Mouse (Mus musculus) liver, embryonic 16.5 days (tissue): ENCODE measurements at regions not wholly inside any gene's neighbourhood (a gene's known extent, or its start where the extent isn't known, plus 50 kb on each side); places are given as distances from the start of the nearest gene placed in this dataset.

Experiments
- ATAC-seq: fragments of 200-750 bp; cut with Nextera tagmentation; 2 replicates; pipeline ENCODE4 v1.8.0; 2017; ENCODE audit warnings: low read depth, mild to moderate bottlenecking, moderate number of reproducible peaks, moderate library complexity
- H3K27ac ChIP-seq: fragments of 300-500 bp; sonication (generic); 2 replicates; pipeline ENCODE4 v1.5.1; 2014; ENCODE audit warnings: mild to moderate bottlenecking, low read length
- H3K27me3 ChIP-seq: fragments of 300-500 bp; sonication (generic); 2 replicates; pipeline ENCODE4 v1.6.1; 2014; ENCODE audit warnings: low read depth, low read length, mixed read lengths; ENCODE audit not compliant: control insufficient read depth, insufficient read depth
- H3K36me3 ChIP-seq: fragments of 300-500 bp; sonication (generic); 2 replicates; pipeline ENCODE4 v1.6.1; 2014; ENCODE audit warnings: mild to moderate bottlenecking; ENCODE audit not compliant: control insufficient read depth, insufficient read depth
- H3K4me1 ChIP-seq: fragments of 300-500 bp; sonication (generic); 2 replicates; pipeline ENCODE4 v1.6.1; 2014; ENCODE audit warnings: low read depth, low read length, mixed read lengths; ENCODE audit not compliant: control insufficient read depth
- H3K4me2 ChIP-seq: fragments of 300-500 bp; sonication (generic); 2 replicates; pipeline ENCODE4 v1.6.1; 2014; ENCODE audit warnings: low read depth, low read length, mixed read lengths
- H3K4me3 ChIP-seq: fragments of 300-500 bp; sonication (generic); 2 replicates; pipeline ENCODE4 v1.5.1; 2014; ENCODE audit warnings: low read depth, mild to moderate bottlenecking, low read length
- H3K9ac ChIP-seq: fragments of 300-500 bp; sonication (generic); 2 replicates; pipeline ENCODE4 v1.6.1; 2014; ENCODE audit warnings: low read depth, low read length
- H3K9me3 ChIP-seq: fragments of 300-500 bp; sonication (generic); replicated peaks from 2 replicates; pipeline ENCODE4 v1.6.1; 2016; ENCODE audit warnings: low read length; ENCODE audit not compliant: control insufficient read depth
- WGBS: fragments of 180-500 bp; shearing (Covaris S2); extraction: QIAGEN DNeasy Blood & Tissue Kit; methylation state at CpG from one replicate; pipeline ENCODE4 v1.1.7; 2014; ENCODE audit not compliant: insufficient replicate concordance; 5-methylcytosine and 5-hydroxymethylcytosine counted together

- H3K27ac ChIP-seq: no peak overlapping the region
- no peaks in the 10 kb centered on the region for H3K4me1 ChIP-seq
- no peak overlapping the region for H3K9ac ChIP-seq
- H3K4me3 ChIP-seq: no peak overlapping the region
- no peaks in the 10 kb centered on the region for H3K36me3 ChIP-seq
- no peaks in the 10 kb centered on the region for H3K27me3 ChIP-seq
- ATAC-seq: no peak
- WGBS: 65% methylated on average over 11 of the region's 11 CpGs
- H3K4me2 ChIP-seq: no peak overlapping the region
- H3K9me3 ChIP-seq: no peaks in the 10 kb centered on the region
Measured at GRCm38 (mm10) chr6:51067332-51067731, 365.1 kb upstream of the Nfe2l3 start.

- H3K27ac ChIP-seq: no peak overlapping the region
- no peak overlapping the region for H3K4me2 ChIP-seq
- H3K36me3 ChIP-seq: no peaks in the 10 kb centered on the region
- 65% methylated on average over 5 of the region's 5 CpGs for WGBS
- no peak for ATAC-seq
- no peaks in the 10 kb centered on the region for H3K9me3 ChIP-seq
- no peaks in the 10 kb centered on the region; the same call in 1 of the 2 replicates for H3K4me1 ChIP-seq
- no peaks in the 10 kb centered on the region for H3K27me3 ChIP-seq
- H3K9ac ChIP-seq: no peak overlapping the region
- no peak overlapping the region for H3K4me3 ChIP-seq
Measured at GRCm38 (mm10) chr6:51069945-51070344, 362.5 kb upstream of the Nfe2l3 start.

- 55% methylated on average over 9 of the region's 9 CpGs for WGBS
Measured at GRCm38 (mm10) chr6:51071243-51071642, 361.2 kb upstream of the Nfe2l3 start.

GRCm38 (mm10) chr6:51075026-51075425 lies 357.4 kb upstream of the Nfe2l3 start:
- Histone ChIP-seq H3K27ac (no peak overlapping the region), H3K9me3 (no peaks in the 10 kb centered on the region), H3K36me3 (no peaks in the 10 kb centered on the region), H3K4me3 (no peak overlapping the region), H3K27me3 (no peaks in the 10 kb centered on the region), H3K4me2 (no peak overlapping the region), H3K4me1 (no peaks in the 10 kb centered on the region; the same call in 1 of the 2 replicates), H3K9ac (no peak overlapping the region)
- ATAC-seq: no peak
- 64% methylated on average over 8 of the region's 8 CpGs for WGBS

More at GRCm38 (mm10) chr6:51071243-51071642, 361.2 kb upstream of the Nfe2l3 start:
- Histone ChIP-seq H3K4me2 (no peak overlapping the region), H3K9ac (no peak overlapping the region), H3K4me3 (no peak overlapping the region), H3K27me3 (no peaks in the 10 kb centered on the region), H3K9me3 (no peaks in the 10 kb centered on the region), H3K27ac (no peak overlapping the region), H3K4me1 (no peaks in the 10 kb centered on the region; the same call in 1 of the 2 replicates), H3K36me3 (no peaks in the 10 kb centered on the region)
- ATAC-seq: no peak

- no peak overlapping the region for H3K4me2 ChIP-seq
- H3K36me3 ChIP-seq: no peaks in the 10 kb centered on the region
- no peak overlapping the region for H3K4me3 ChIP-seq
- no peaks in the 10 kb centered on the region for H3K9me3 ChIP-seq
- WGBS: 72% methylated on average over 21 of the region's 21 CpGs
- H3K4me1 ChIP-seq: no peaks in the 10 kb centered on the region; the same call in 1 of the 2 replicates
- no peak overlapping the region for H3K9ac ChIP-seq
- no peak for ATAC-seq
- H3K27me3 ChIP-seq: no peaks in the 10 kb centered on the region
- H3K27ac ChIP-seq: no peak overlapping the region
Measured at GRCm38 (mm10) chr6:51076861-51077768, 355.4 kb upstream of the Nfe2l3 start.

- WGBS: 32% methylated on average over 6 of the region's 6 CpGs
- Histone ChIP-seq H3K9ac (no peak overlapping the region), H3K4me3 (no peak overlapping the region), H3K4me1 (no peaks in the 10 kb centered on the region; the same call in 1 of the 2 replicates), H3K9me3 (no peaks in the 10 kb centered on the region), H3K27ac (no peak overlapping the region), H3K4me2 (no peak overlapping the region), H3K36me3 (no peaks in the 10 kb centered on the region), H3K27me3 (no peaks in the 10 kb centered on the region)
- ATAC-seq: no peak
Measured at GRCm38 (mm10) chr6:51077769-51078096, 354.7 kb upstream of the Nfe2l3 start.

GRCm38 (mm10) chr6:51078353-51078966 lies 354.0 kb upstream of the Nfe2l3 start:
- no peak for ATAC-seq
- whole genome bisulfite sequencing: 56% methylated on average over 11 of the region's 11 CpGs
- Histone ChIP-seq H3K27ac (no peak overlapping the region), H3K36me3 (no peaks in the 10 kb centered on the region), H3K4me2 (no peak overlapping the region), H3K9ac (no peak overlapping the region), H3K9me3 (no peaks in the 10 kb centered on the region), H3K4me1 (no peaks in the 10 kb centered on the region; the same call in 1 of the 2 replicates), H3K27me3 (no peaks in the 10 kb centered on the region), H3K4me3 (no peak overlapping the region)

- no peak for ATAC-seq
- Histone ChIP-seq H3K9ac (no peak overlapping the region), H3K4me3 (no peak overlapping the region), H3K36me3 (no peaks in the 10 kb centered on the region), H3K4me2 (no peak overlapping the region), H3K27me3 (no peaks in the 10 kb centered on the region), H3K9me3 (no peaks in the 10 kb centered on the region), H3K4me1 (no peaks in the 10 kb centered on the region; the same call in 1 of the 2 replicates), H3K27ac (no peak overlapping the region)
- 72% methylated on average over 5 of the region's 5 CpGs for WGBS
Measured at GRCm38 (mm10) chr6:51078967-51079355, 353.5 kb upstream of the Nfe2l3 start.

GRCm38 (mm10) chr6:51081056-51081455 lies 351.4 kb upstream of the Nfe2l3 start:
- no peaks in the 10 kb centered on the region for H3K9me3 ChIP-seq
- WGBS: 55% methylated on average over 5 of the region's 5 CpGs
- H3K4me2 ChIP-seq: no peak overlapping the region
- no peak overlapping the region for H3K4me3 ChIP-seq
- no peaks in the 10 kb centered on the region for H3K36me3 ChIP-seq
- no peaks in the 10 kb centered on the region for H3K4me1 ChIP-seq
- no peak for ATAC-seq
- no peak overlapping the region for H3K27ac ChIP-seq
- no peaks in the 10 kb centered on the region for H3K27me3 ChIP-seq
- no peak overlapping the region for H3K9ac ChIP-seq
